ENCODE assay signal across 7 mouse cellular contexts in genomic region chr5:92136536-92137238, GRCm38 (mm10). TPM values are rescaled to one million over a fixed set of nuclear protein-coding genes. Genes with fewer than 3 reads are reported as not detected.
DNase-seq lines count a peak whose midpoint lies in the region; ATAC-seq and TF ChIP-seq lines count a peak whose summit lies in the region.

No protein-coding gene starts in this region.

- H3K9me3 ChIP-seq in forebrain, postnatal 0 days (ENCODE audit: low read length) = no peaks in the 10 kb centered on the region
- no peaks in the 10 kb centered on the region for H3K9me3 ChIP-seq in liver, embryonic 15.5 days (replicated peaks)

- H3K36me3 ChIP-seq in forebrain, postnatal 0 days (ENCODE audit: insufficient read depth) = no peaks in the 10 kb centered on the region; the same call in 1 of the 2 replicates
- peaks cover 4% of the 10 kb centered on the region for H3K36me3 ChIP-seq in liver, embryonic 15.5 days (replicated peaks)

- no peaks in the 10 kb centered on the region for H3K27me3 ChIP-seq in forebrain, postnatal 0 days (ENCODE audit: insufficient read depth, low read length)
- H3K27me3 ChIP-seq in liver, embryonic 15.5 days = no peaks in the 10 kb centered on the region

- WGBS in forebrain, postnatal 0 days = 61% methylated on average over 9 of the region's 9 CpGs
- WGBS in liver, embryonic 15.5 days (ENCODE audit: insufficient replicate concordance) = 54% methylated on average over 9 of the region's 9 CpGs

- peak overlapping the region; percentile 94 for H3K4me3 ChIP-seq in forebrain, postnatal 0 days (ENCODE audit: low read depth, low read length)
- peak overlapping the region; percentile 87 for H3K4me3 ChIP-seq in liver, embryonic 15.5 days (replicated peaks)

- DNase-seq in 416B (ENCODE audit: low read depth) = peak; percentile 28
- DNase-seq in B cell, adult 2 months = peak; percentile 35 to 38
- DNase-seq in forebrain, postnatal 0 days = no peak
- no peak for DNase-seq in layer of hippocampus, adult 9-10 months (ENCODE audit: low spot score)
- no peak for DNase-seq in thymus, postnatal 36 days
- DNase-seq in gastrocnemius, postnatal 36 days = no peak

- no peak for TF ChIP-seq CTCF in forebrain, postnatal 0 days (IDR thresholded peaks at IDR 0.05; ENCODE audit: low read depth)

- peaks cover 20% of the 10 kb centered on the region for H3K4me1 ChIP-seq in forebrain, postnatal 0 days (ENCODE audit: insufficient read depth)
- peaks cover 62% of the 10 kb centered on the region for H3K4me1 ChIP-seq in liver, embryonic 15.5 days (replicated peaks)

- peak overlapping the region; percentile 93 for H3K9ac ChIP-seq in forebrain, postnatal 0 days
- H3K9ac ChIP-seq in liver, embryonic 15.5 days = peak overlapping the region; percentile 66

- peak overlapping the region; percentile 73 for H3K4me2 ChIP-seq in forebrain, postnatal 0 days (ENCODE audit: low read depth)
- H3K4me2 ChIP-seq in liver, embryonic 15.5 days = peak overlapping the region; percentile 91

- ATAC-seq in forebrain, postnatal 0 days = no peak
- no peak for ATAC-seq in liver, embryonic 15.5 days (ENCODE audit: insufficient read depth)

- intact Hi-C loops in gastrocnemius, postnatal 36 days (cut with DNase I) = no loop called here

- peak overlapping the region; percentile 5; the same call in 1 of the 2 replicates for H3K27ac ChIP-seq in forebrain, postnatal 0 days (ENCODE audit: low read depth, low read length)
- H3K27ac ChIP-seq in liver, embryonic 15.5 days (replicated peaks) = peak overlapping the region; percentile 82; the same call in 1 of the 2 replicates

RNA-seq across cellular contexts. Expression of gene Uso1, which starts 1.1 kb away (rescaled TPM):
- 18.9 and 19.1 TPM in 2 replicates for total RNA-seq in forebrain, postnatal 0 days (2014; rRNA removed)
- polyA plus RNA-seq in forebrain, postnatal 0 days (2015; fragmentation: Nextera tagmentation; extraction: Ambion mirVana) = 19.6 and 24.8 TPM in 2 replicates
- polyA plus RNA-seq in liver, embryonic 15.5 days (2015; fragmentation: Nextera tagmentation; extraction: Ambion mirVana) = 20.2 and 20.4 TPM in 2 replicates
- total RNA-seq in gastrocnemius, postnatal 36 days (2021) = 10 to 100 TPM; 56.2 to 60.0 TPM

RNA-seq across cellular contexts. Expression of gene G3bp2, which starts 53.2 kb away (rescaled TPM):
- total RNA-seq in forebrain, postnatal 0 days (2014; rRNA removed) = 221 and 223 TPM in 2 replicates
- polyA plus RNA-seq in forebrain, postnatal 0 days (2015; fragmentation: Nextera tagmentation; extraction: Ambion mirVana) = 268 and 315 TPM in 2 replicates
- polyA plus RNA-seq in liver, embryonic 15.5 days (2015; fragmentation: Nextera tagmentation; extraction: Ambion mirVana) = 42.8 and 50.1 TPM in 2 replicates
- 10 to 100 TPM; 51.1 to 52.6 TPM for total RNA-seq in gastrocnemius, postnatal 36 days (2021)

Comparison
In these comparisons a context has a peak if more than half of its experiments do, and no peak if none do; other contexts are left out.
1. DNase-seq: peak in 416B (single experiment) and B cell, adult 2 months (2 of 2); none in forebrain, postnatal 0 days (single experiment), layer of hippocampus, adult 9-10 months (single experiment), thymus, postnatal 36 days (0 of 2) and gastrocnemius, postnatal 36 days (0 of 2).